Comparison of ENCODE assay signal across 24 mouse cellular contexts in genomic region chr12:100482255-100482654, GRCm38 (mm10). TPM values are rescaled to one million over a fixed set of nuclear protein-coding genes. Genes with fewer than 3 reads are reported as not detected.
DNase-seq lines count a peak whose midpoint lies in the region; ATAC-seq and TF ChIP-seq lines count a peak whose summit lies in the region.
"Had no signal": no experiment of that assay in that cellular context is flagged by ENCODE, and none has a peak within 500 bp of the region (broad histone marks: within the 10 kb centered on the region; RNA-seq: fewer than 3 reads in every experiment).

No protein-coding gene starts in this region.

- no peak overlapping the region for H3K4me2 ChIP-seq in kidney, postnatal 0 days (ENCODE audit: low read length)
- no peak overlapping the region for H3K4me2 ChIP-seq in lung, postnatal 0 days (replicated peaks; ENCODE audit: low read depth, low read length)
- H3K4me2 ChIP-seq: embryonic facial prominence, embryonic 15.5 days had no signal

- WGBS in kidney, postnatal 0 days, result 35% methylated on average over 7 of the region's 7 CpGs
- whole genome bisulfite sequencing in lung, postnatal 0 days, result 78% methylated on average over 7 of the region's 7 CpGs

- H3K27ac ChIP-seq in gastrocnemius, adult 2 months, result peak overlapping the region; percentile 94
- H3K27ac ChIP-seq in kidney, postnatal 0 days, result no peak overlapping the region
- H3K27ac ChIP-seq in lung, postnatal 0 days (ENCODE audit: low read length), result 0 out of 2 replicates have a peak overlapping the region, but pooled peaks have one; percentile 1
- H3K27ac ChIP-seq: embryonic facial prominence, embryonic 15.5 days; forebrain, embryonic 10.5 days; heart, embryonic 10.5 days had no signal

- no peaks in the 10 kb centered on the region for H3K9me3 ChIP-seq in kidney, postnatal 0 days (replicated peaks; ENCODE audit: low read length)
- H3K9me3 ChIP-seq in lung, postnatal 0 days (ENCODE audit: low read length), result no peaks in the 10 kb centered on the region
- H3K9me3 ChIP-seq: embryonic facial prominence, embryonic 15.5 days; forebrain, embryonic 10.5 days; G1E; heart, embryonic 10.5 days had no signal

- H3K4me3 ChIP-seq in gastrocnemius, adult 2 months, result no peak overlapping the region
- H3K4me3 ChIP-seq in kidney, postnatal 0 days (replicated peaks; ENCODE audit: low read depth, low read length), result no peak overlapping the region
- H3K4me3 ChIP-seq in lung, postnatal 0 days (ENCODE audit: low read depth, low read length), result no peak overlapping the region
- H3K4me3 ChIP-seq: embryonic facial prominence, embryonic 15.5 days; erythroblast, embryonic 14.5 days; forebrain, embryonic 10.5 days; heart, embryonic 10.5 days had no signal

- H3K27me3 ChIP-seq in kidney, postnatal 0 days (ENCODE audit: insufficient read depth, low read length), result no peaks in the 10 kb centered on the region
- no peaks in the 10 kb centered on the region for H3K27me3 ChIP-seq in lung, postnatal 0 days (replicated peaks; ENCODE audit: insufficient read depth, low read length)
- H3K27me3 ChIP-seq: embryonic facial prominence, embryonic 15.5 days had no signal

- no peak overlapping the region for H3K9ac ChIP-seq in kidney, postnatal 0 days (ENCODE audit: low read depth, low read length)
- no peak overlapping the region for H3K9ac ChIP-seq in lung, postnatal 0 days (replicated peaks; ENCODE audit: low read depth)
- H3K9ac ChIP-seq: embryonic facial prominence, embryonic 15.5 days had no signal

- TF ChIP-seq CTCF in gastrocnemius, adult 2 months (IDR thresholded peaks at IDR 0.05), result no peak
- TF ChIP-seq CTCF in kidney, postnatal 0 days (IDR thresholded peaks at IDR 0.05; ENCODE audit: low read depth), result no peak
- no peak for TF ChIP-seq CTCF in lung, postnatal 0 days (IDR thresholded peaks at IDR 0.05)

- no peak for DNase-seq in gastrocnemius, adult 2 months
- DNase-seq in gastrocnemius, adult 8-10 months (ENCODE audit: low spot score in 2 of 2), result no peak
- DNase-seq in kidney, postnatal 0 days (ENCODE audit: low spot score), result peak; percentile 21
- no peak for DNase-seq in kidney, postnatal 25 days
- no peak for DNase-seq in lung, postnatal 0 days (ENCODE audit: low spot score)
- DNase-seq in lung, postnatal 14 days, result no peak
- DNase-seq in testis, postnatal 10 days (ENCODE audit: low spot score), result peak; percentile 38
- DNase-seq in testis, postnatal 14 days (ENCODE audit: low spot score), result no peak
- DNase-seq: adrenal gland, adult 8-10 months; adrenal gland, postnatal 36 days; B cell, adult 2 months; cerebellum, adult 2 months; embryo, embryonic 11 days; gastrocnemius, postnatal 10 days; heart, adult 18-20 months; heart, postnatal 10 days; heart, postnatal 4 days had no signal

- peak; percentile 45; the same call in 1 of the 2 replicates for ATAC-seq in kidney, postnatal 0 days (replicated peaks; ENCODE audit: low FRiP score, low read depth)
- ATAC-seq in lung, postnatal 0 days, result 0 out of 2 replicates have a peak, but pooled peaks have one; percentile 11
- ATAC-seq: CD4-positive, CD25-positive, alpha-beta regulatory T cell, adult 4 months; forebrain, embryonic 14.5 days had no signal

- intact Hi-C loops in gastrocnemius, adult 2 months (cut with DNase I), result loop anchor here (5.0 kb wide), 2 partner anchors 60 to 280 kb away; no protein-coding TSS in a partner anchor

- no peaks in the 10 kb centered on the region for H3K4me1 ChIP-seq in kidney, postnatal 0 days (replicated peaks; ENCODE audit: insufficient read depth, low read length)
- H3K4me1 ChIP-seq in lung, postnatal 0 days (ENCODE audit: insufficient read depth, low read depth, low read length), result no peaks in the 10 kb centered on the region; the same call in 1 of the 2 replicates
- H3K4me1 ChIP-seq: embryonic facial prominence, embryonic 15.5 days had no signal

- no peaks in the 10 kb centered on the region for H3K36me3 ChIP-seq in kidney, postnatal 0 days (ENCODE audit: insufficient read depth, low read length)
- no peaks in the 10 kb centered on the region for H3K36me3 ChIP-seq in lung, postnatal 0 days (ENCODE audit: insufficient read depth, low read length)

- no peak for TF ChIP-seq EP300 in lung, postnatal 0 days (IDR thresholded peaks at IDR 0.05)

RNA-seq across cellular contexts. Expression of gene Ttc7b, which starts 38.4 kb away (rescaled TPM):
- total RNA-seq in gastrocnemius, adult 2 months (2021), result 100 to 1,000 TPM; 147 to 160 TPM
- 100 to 1,000 TPM; 134 to 191 (median 150) TPM for total RNA-seq in gastrocnemius, adult 8-10 months (2022)
- 5.0 and 6.1 TPM in 2 replicates for polyA plus RNA-seq in kidney, postnatal 0 days (2015; fragmentation: Nextera tagmentation; extraction: Ambion mirVana)
- 6.6 and 6.9 TPM in 2 replicates for polyA plus RNA-seq in lung, postnatal 0 days (2015; fragmentation: Nextera tagmentation; extraction: Ambion mirVana)

Comparison
In these comparisons a context has a peak if more than half of its experiments do, and no peak if none do; other contexts are left out.
1. DNase-seq: peak in kidney, postnatal 0 days (single experiment) and testis, postnatal 10 days (single experiment); none in gastrocnemius, adult 2 months (single experiment), gastrocnemius, adult 8-10 months (0 of 2), kidney, postnatal 25 days (0 of 2), lung, postnatal 0 days (single experiment), lung, postnatal 14 days (single experiment) and testis, postnatal 14 days (single experiment).